In the genomic region with DNA sequence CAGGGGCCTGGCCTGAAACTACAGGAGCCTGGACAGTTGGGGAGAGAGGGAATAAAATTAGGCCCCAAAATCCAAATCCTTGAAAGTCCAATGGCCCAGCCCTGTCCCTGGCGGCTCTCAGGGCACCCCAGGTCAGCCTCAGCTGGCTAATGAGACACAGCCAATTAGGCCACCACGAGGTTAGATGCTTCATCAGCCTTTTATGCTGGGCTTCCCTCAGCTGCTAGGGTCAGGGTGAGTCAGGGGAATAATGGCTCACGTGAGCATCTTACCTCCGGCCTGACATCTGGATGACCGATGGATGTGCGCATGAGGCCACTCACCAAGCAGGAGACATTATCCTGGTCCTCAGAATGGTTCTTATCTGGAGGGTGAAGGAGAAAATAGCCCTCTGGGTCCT, we compare ENCODE assay signal across 21 mouse cellular contexts. TPM values are rescaled to one million over a fixed set of nuclear protein-coding genes. Genes with fewer than 3 reads are reported as not detected.
DNase-seq lines count a peak whose midpoint lies in the region; ATAC-seq and TF ChIP-seq lines count a peak whose summit lies in the region.
"Had no signal": no experiment of that assay in that cellular context is flagged by ENCODE, and none has a peak within 500 bp of the region (broad histone marks: within the 10 kb centered on the region; RNA-seq: fewer than 3 reads in every experiment).

No protein-coding gene starts in this region.

- peaks cover 50% of the 10 kb centered on the region for H3K36me3 ChIP-seq in hindbrain, embryonic 10.5 days
- peaks cover 28% of the 10 kb centered on the region for H3K36me3 ChIP-seq in hindbrain, embryonic 16.5 days (ENCODE audit: control insufficient read depth, insufficient read depth, low read length)
- H3K36me3 ChIP-seq in midbrain, embryonic 10.5 days: peaks cover 46% of the 10 kb centered on the region
- H3K36me3 ChIP-seq in midbrain, embryonic 16.5 days (ENCODE audit: control insufficient read depth, insufficient read depth, low read length): peaks cover 11% of the 10 kb centered on the region
- H3K36me3 ChIP-seq in E14TG2a.4 (ENCODE audit: insufficient read depth, low read length): peaks cover 60% of the 10 kb centered on the region
- peaks cover 37% of the 10 kb centered on the region for H3K36me3 ChIP-seq in embryonic facial prominence, embryonic 10.5 days (replicated peaks)

- H3K4me1 ChIP-seq in hindbrain, embryonic 10.5 days (replicated peaks): peaks cover 70% of the 10 kb centered on the region
- H3K4me1 ChIP-seq in hindbrain, embryonic 16.5 days (ENCODE audit: control insufficient read depth, insufficient read depth, low read depth, low read length): peaks cover 18% of the 10 kb centered on the region
- peaks cover 84% of the 10 kb centered on the region for H3K4me1 ChIP-seq in midbrain, embryonic 10.5 days
- peaks cover 19% of the 10 kb centered on the region; the same call in 1 of the 2 replicates for H3K4me1 ChIP-seq in midbrain, embryonic 16.5 days (ENCODE audit: control insufficient read depth, insufficient read depth, low read length)
- H3K4me1 ChIP-seq in E14TG2a.4 (replicated peaks; ENCODE audit: low read depth, low read length): peaks cover 94% of the 10 kb centered on the region
- peaks cover 56% of the 10 kb centered on the region for H3K4me1 ChIP-seq in embryonic facial prominence, embryonic 10.5 days

- H3K4me2 ChIP-seq in hindbrain, embryonic 16.5 days (ENCODE audit: low read length): no peak overlapping the region
- H3K4me2 ChIP-seq in midbrain, embryonic 16.5 days (ENCODE audit: low read length): no peak overlapping the region

- intact Hi-C loops in gastrocnemius, postnatal 36 days (cut with DNase I): loop anchor here (5.0 kb wide), 1 partner anchor 303 kb away; no protein-coding TSS in a partner anchor

- H3K27ac ChIP-seq in hindbrain, embryonic 10.5 days: peak overlapping the region; percentile 93
- H3K27ac ChIP-seq in hindbrain, embryonic 16.5 days (ENCODE audit: low read depth, low read length): no peak overlapping the region
- H3K27ac ChIP-seq in midbrain, embryonic 10.5 days (replicated peaks): peak overlapping the region; percentile 93
- no peak overlapping the region for H3K27ac ChIP-seq in midbrain, embryonic 16.5 days (ENCODE audit: low read length)
- H3K27ac ChIP-seq in embryonic facial prominence, embryonic 10.5 days (replicated peaks): no peak overlapping the region

- DNase-seq in hindbrain, embryonic 10.5 days (ENCODE audit: low spot score): peak; percentile 44
- no peak for DNase-seq in midbrain, embryonic 10.5 days (ENCODE audit: low spot score)
- DNase-seq in embryonic facial prominence, embryonic 10.5 days (ENCODE audit: low spot score): no peak
- no peak for DNase-seq in adrenal gland, postnatal 14 days
- DNase-seq in gastrocnemius, postnatal 36 days: no peak
- DNase-seq: adrenal gland, postnatal 25 days; cerebellum, adult 11 months; cerebellum, postnatal 25 days; forebrain, postnatal 0 days; kidney, postnatal 36 days; left cerebral cortex, postnatal 4 days; liver; lung, adult 18-20 months; lung, postnatal 14 days; right cerebral cortex, adult 18-20 months; thymus, postnatal 14 days had no signal

- no peaks in the 10 kb centered on the region for H3K9me3 ChIP-seq in hindbrain, embryonic 10.5 days
- H3K9me3 ChIP-seq in hindbrain, embryonic 16.5 days (ENCODE audit: control insufficient read depth, low read length): no peaks in the 10 kb centered on the region
- no peaks in the 10 kb centered on the region for H3K9me3 ChIP-seq in midbrain, embryonic 10.5 days (replicated peaks)
- H3K9me3 ChIP-seq in midbrain, embryonic 16.5 days (replicated peaks; ENCODE audit: control insufficient read depth, low read length, poor library complexity, severe bottlenecking): no peaks in the 10 kb centered on the region
- no peaks in the 10 kb centered on the region for H3K9me3 ChIP-seq in E14TG2a.4 (ENCODE audit: low read length)
- no peaks in the 10 kb centered on the region for H3K9me3 ChIP-seq in embryonic facial prominence, embryonic 10.5 days

- ATAC-seq in hindbrain, embryonic 16.5 days: no peak
- no peak for ATAC-seq in midbrain, embryonic 16.5 days
- ATAC-seq: forebrain, postnatal 0 days; intestine, embryonic 16.5 days had no signal

- 47% methylated on average over 6 of the region's 6 CpGs for WGBS in hindbrain, embryonic 10.5 days
- 36% methylated on average over 6 of the region's 6 CpGs for WGBS in hindbrain, embryonic 16.5 days
- WGBS in midbrain, embryonic 10.5 days: 64% methylated on average over 6 of the region's 6 CpGs
- WGBS in midbrain, embryonic 16.5 days: 51% methylated on average over 6 of the region's 6 CpGs
- 61% methylated on average over 6 of the region's 6 CpGs for WGBS in embryonic facial prominence, embryonic 10.5 days

- H3K27me3 ChIP-seq in hindbrain, embryonic 10.5 days (ENCODE audit: insufficient read depth, poor library complexity, severe bottlenecking): peaks cover 32% of the 10 kb centered on the region
- H3K27me3 ChIP-seq in hindbrain, embryonic 16.5 days (replicated peaks; ENCODE audit: control insufficient read depth, insufficient read depth, low read length): no peaks in the 10 kb centered on the region
- H3K27me3 ChIP-seq in midbrain, embryonic 10.5 days (ENCODE audit: low read depth, poor library complexity, severe bottlenecking): peaks cover 35% of the 10 kb centered on the region
- no peaks in the 10 kb centered on the region for H3K27me3 ChIP-seq in midbrain, embryonic 16.5 days (ENCODE audit: control insufficient read depth, insufficient read depth, low read depth, low read length)
- H3K27me3 ChIP-seq in E14TG2a.4 (ENCODE audit: insufficient read depth, low read length): peaks cover 11% of the 10 kb centered on the region
- peaks cover 45% of the 10 kb centered on the region for H3K27me3 ChIP-seq in embryonic facial prominence, embryonic 10.5 days (replicated peaks; ENCODE audit: low read depth, poor library complexity, severe bottlenecking)

- no peak overlapping the region for H3K9ac ChIP-seq in hindbrain, embryonic 16.5 days (ENCODE audit: low read depth, low read length)
- H3K9ac ChIP-seq in midbrain, embryonic 16.5 days (ENCODE audit: low read depth, low read length): no peak overlapping the region

- peak overlapping the region; percentile 95 for H3K4me3 ChIP-seq in hindbrain, embryonic 10.5 days
- no peak overlapping the region for H3K4me3 ChIP-seq in hindbrain, embryonic 16.5 days (ENCODE audit: low read length)
- H3K4me3 ChIP-seq in midbrain, embryonic 10.5 days: peak overlapping the region; percentile 95
- no peak overlapping the region for H3K4me3 ChIP-seq in midbrain, embryonic 16.5 days (ENCODE audit: low read depth, low read length)
- H3K4me3 ChIP-seq in E14TG2a.4 (replicated peaks; ENCODE audit: low read length): peak overlapping the region; percentile 91
- peak overlapping the region; percentile 92 for H3K4me3 ChIP-seq in embryonic facial prominence, embryonic 10.5 days

- no peak for TF ChIP-seq CTCF in E14TG2a.4 (conservative IDR thresholded peaks at IDR 0.05; ENCODE audit: low read length)

RNA-seq across cellular contexts. Expression of a gene that starts 3.0 kb away (rescaled TPM):
- 41.8 and 58.6 TPM in 2 replicates for polyA plus RNA-seq in hindbrain, embryonic 10.5 days (2016; fragmentation: Nextera tagmentation; extraction: Ambion mirVana)
- polyA plus RNA-seq in hindbrain, embryonic 16.5 days (2015; fragmentation: Nextera tagmentation; extraction: Ambion mirVana): 24.0 and 24.8 TPM in 2 replicates
- 36.8 and 41.3 TPM in 2 replicates for polyA plus RNA-seq in midbrain, embryonic 10.5 days (2016; fragmentation: Nextera tagmentation; extraction: Ambion mirVana)
- 18.7 TPM in 2 replicates for polyA plus RNA-seq in midbrain, embryonic 16.5 days (2015; fragmentation: Nextera tagmentation; extraction: Ambion mirVana)
- 7.9 and 15.1 TPM in 2 replicates for polyA plus RNA-seq in embryonic facial prominence, embryonic 10.5 days (2016; fragmentation: Nextera tagmentation; extraction: Ambion mirVana)
- total RNA-seq in adrenal gland, postnatal 14 days (2021): 8.4 and 19.0 TPM in 2 replicates
- 1 to 10 TPM in 1 of 2 experiments, under 1 TPM in 1; 0.86 to 1.5 TPM for total RNA-seq in gastrocnemius, postnatal 36 days (2021)

RNA-seq across cellular contexts. Expression of a gene that starts 4.2 kb away (rescaled TPM):
- polyA plus RNA-seq in hindbrain, embryonic 10.5 days (2016; fragmentation: Nextera tagmentation; extraction: Ambion mirVana): 0.71 TPM in 1 of 2 replicates, not detected in the other
- 1.5 and 1.8 TPM in 2 replicates for polyA plus RNA-seq in hindbrain, embryonic 16.5 days (2015; fragmentation: Nextera tagmentation; extraction: Ambion mirVana)
- 0.14 TPM in 1 of 2 replicates, not detected in the other for polyA plus RNA-seq in midbrain, embryonic 10.5 days (2016; fragmentation: Nextera tagmentation; extraction: Ambion mirVana)
- polyA plus RNA-seq in midbrain, embryonic 16.5 days (2015; fragmentation: Nextera tagmentation; extraction: Ambion mirVana): 0.46 and 1.1 TPM in 2 replicates
- not detected in 2 replicates for polyA plus RNA-seq in embryonic facial prominence, embryonic 10.5 days (2016; fragmentation: Nextera tagmentation; extraction: Ambion mirVana)
- not detected in 2 replicates for total RNA-seq in adrenal gland, postnatal 14 days (2021)
- not detected for total RNA-seq in gastrocnemius, postnatal 36 days (2021)
- total RNA-seq: adrenal gland, postnatal 25 days; hematopoietic stem cell, adult 5-6 weeks had no signal
- polyA plus RNA-seq: intestine, embryonic 16.5 days had no signal

RNA-seq across cellular contexts. Expression of a gene that starts 5.3 kb away (rescaled TPM):
- polyA plus RNA-seq in hindbrain, embryonic 10.5 days (2016; fragmentation: Nextera tagmentation; extraction: Ambion mirVana): 4.4 and 4.8 TPM in 2 replicates
- polyA plus RNA-seq in hindbrain, embryonic 16.5 days (2015; fragmentation: Nextera tagmentation; extraction: Ambion mirVana): 3.9 and 4.9 TPM in 2 replicates
- 4.4 and 5.4 TPM in 2 replicates for polyA plus RNA-seq in midbrain, embryonic 10.5 days (2016; fragmentation: Nextera tagmentation; extraction: Ambion mirVana)
- polyA plus RNA-seq in midbrain, embryonic 16.5 days (2015; fragmentation: Nextera tagmentation; extraction: Ambion mirVana): 3.9 and 4.0 TPM in 2 replicates
- 3.6 and 4.0 TPM in 2 replicates for polyA plus RNA-seq in embryonic facial prominence, embryonic 10.5 days (2016; fragmentation: Nextera tagmentation; extraction: Ambion mirVana)
- total RNA-seq in adrenal gland, postnatal 14 days (2021): 6.3 and 10.2 TPM in 2 replicates
- 1 to 10 TPM; 2.0 to 2.4 TPM for total RNA-seq in gastrocnemius, postnatal 36 days (2021)

RNA-seq across cellular contexts. Expression of a gene that starts 25.3 kb away (rescaled TPM):
- 660 and 807 TPM in 2 replicates for polyA plus RNA-seq in hindbrain, embryonic 10.5 days (2016; fragmentation: Nextera tagmentation; extraction: Ambion mirVana)
- polyA plus RNA-seq in hindbrain, embryonic 16.5 days (2015; fragmentation: Nextera tagmentation; extraction: Ambion mirVana): 320 and 403 TPM in 2 replicates
- polyA plus RNA-seq in midbrain, embryonic 10.5 days (2016; fragmentation: Nextera tagmentation; extraction: Ambion mirVana): 691 and 830 TPM in 2 replicates
- polyA plus RNA-seq in midbrain, embryonic 16.5 days (2015; fragmentation: Nextera tagmentation; extraction: Ambion mirVana): 381 and 382 TPM in 2 replicates
- polyA plus RNA-seq in embryonic facial prominence, embryonic 10.5 days (2016; fragmentation: Nextera tagmentation; extraction: Ambion mirVana): 897 and 923 TPM in 2 replicates
- 935 and 1,177 TPM in 2 replicates for total RNA-seq in adrenal gland, postnatal 14 days (2021)
- total RNA-seq in gastrocnemius, postnatal 36 days (2021): 100 to 1,000 TPM; 497 to 579 TPM

RNA-seq across cellular contexts. Expression of a gene that starts 34.9 kb away (rescaled TPM):
- polyA plus RNA-seq in hindbrain, embryonic 10.5 days (2016; fragmentation: Nextera tagmentation; extraction: Ambion mirVana): 5.8 and 6.9 TPM in 2 replicates
- polyA plus RNA-seq in hindbrain, embryonic 16.5 days (2015; fragmentation: Nextera tagmentation; extraction: Ambion mirVana): 7.8 and 9.6 TPM in 2 replicates
- 12.8 and 15.7 TPM in 2 replicates for polyA plus RNA-seq in midbrain, embryonic 10.5 days (2016; fragmentation: Nextera tagmentation; extraction: Ambion mirVana)
- 7.4 and 9.5 TPM in 2 replicates for polyA plus RNA-seq in midbrain, embryonic 16.5 days (2015; fragmentation: Nextera tagmentation; extraction: Ambion mirVana)
- 9.2 and 10.4 TPM in 2 replicates for polyA plus RNA-seq in embryonic facial prominence, embryonic 10.5 days (2016; fragmentation: Nextera tagmentation; extraction: Ambion mirVana)
- 7.9 and 8.3 TPM in 2 replicates for total RNA-seq in adrenal gland, postnatal 14 days (2021)
- 1 to 10 TPM in 1 of 2 experiments, under 1 TPM in 1; 0.61 to 1.5 TPM for total RNA-seq in gastrocnemius, postnatal 36 days (2021)
- total RNA-seq: hematopoietic stem cell, adult 5-6 weeks had no signal

Comparison
In these comparisons a context has a peak if more than half of its experiments do, and no peak if none do; other contexts are left out.
1. H3K27ac ChIP-seq: peak in hindbrain, embryonic 10.5 days (single experiment) and midbrain, embryonic 10.5 days (single experiment); none in hindbrain, embryonic 16.5 days (single experiment), midbrain, embryonic 16.5 days (single experiment) and embryonic facial prominence, embryonic 10.5 days (single experiment).
2. H3K4me3 ChIP-seq: peak in hindbrain, embryonic 10.5 days (single experiment), midbrain, embryonic 10.5 days (single experiment), E14TG2a.4 (single experiment) and embryonic facial prominence, embryonic 10.5 days (single experiment); none in hindbrain, embryonic 16.5 days (single experiment) and midbrain, embryonic 16.5 days (single experiment).